Mouse (Mus musculus) thymus, postnatal 4 days (tissue): ENCODE data around the gene Cep83.
A peak's percentile ranks its signal among the peaks of the same experiment; 100 is the strongest.

Source experiments
- DNase-seq: peaks from one replicate; pipeline ENCODE4 v3.0.0; 2021

The Cep83 gene

DNA sequence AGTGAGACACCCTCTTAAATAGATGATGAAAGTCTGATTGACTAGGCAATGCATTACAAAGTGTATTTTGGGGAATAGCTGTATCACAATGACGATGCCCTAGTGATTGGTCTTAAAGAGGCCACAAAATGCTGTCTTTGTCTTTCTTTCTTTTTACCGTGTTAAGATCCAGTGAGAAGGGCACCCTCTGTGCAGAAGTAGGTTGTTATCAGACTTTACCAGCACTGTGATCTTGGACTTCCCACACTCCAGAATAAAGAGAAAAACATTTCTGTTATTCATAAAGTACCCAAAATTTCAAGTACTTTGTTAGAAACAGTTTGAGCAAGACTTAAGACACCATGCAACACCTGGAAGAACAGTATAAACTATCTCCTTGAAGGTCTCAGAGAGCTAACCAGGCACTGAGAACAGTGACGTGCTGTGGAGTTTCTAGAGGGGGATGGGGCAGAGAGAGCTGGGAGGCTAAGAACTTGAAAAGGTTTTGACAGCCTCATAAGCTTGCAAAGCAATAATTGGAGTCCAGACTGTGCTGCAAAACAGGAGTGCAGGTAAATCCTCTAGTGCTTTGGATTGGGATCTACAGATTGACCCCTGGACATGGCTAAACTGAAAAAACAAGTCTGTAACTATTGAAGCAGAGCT is 92.3 kb downstream of the Cep83 start:
- DNase-seq: no peak

DNA sequence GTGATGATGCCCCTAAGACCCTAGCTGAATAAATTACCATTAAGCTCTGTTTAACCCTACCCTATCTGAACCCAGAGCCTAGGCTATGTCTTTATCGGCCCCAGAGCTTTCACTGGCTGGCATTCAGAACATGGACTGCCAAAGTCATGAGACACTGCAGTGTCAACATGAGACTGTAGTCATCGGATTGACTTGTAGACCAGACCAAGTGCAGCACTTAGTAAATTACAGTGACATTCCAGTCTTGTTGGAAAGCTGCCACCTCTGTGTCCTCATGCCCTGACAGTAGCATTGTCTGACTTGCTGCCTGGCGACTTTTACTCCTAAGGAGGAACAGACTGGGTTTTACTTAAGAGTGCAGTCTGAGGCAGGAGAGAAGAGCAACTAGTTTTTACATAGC is 100.8 kb downstream of the Cep83 start:
- DNase-seq: no peak

DNA sequence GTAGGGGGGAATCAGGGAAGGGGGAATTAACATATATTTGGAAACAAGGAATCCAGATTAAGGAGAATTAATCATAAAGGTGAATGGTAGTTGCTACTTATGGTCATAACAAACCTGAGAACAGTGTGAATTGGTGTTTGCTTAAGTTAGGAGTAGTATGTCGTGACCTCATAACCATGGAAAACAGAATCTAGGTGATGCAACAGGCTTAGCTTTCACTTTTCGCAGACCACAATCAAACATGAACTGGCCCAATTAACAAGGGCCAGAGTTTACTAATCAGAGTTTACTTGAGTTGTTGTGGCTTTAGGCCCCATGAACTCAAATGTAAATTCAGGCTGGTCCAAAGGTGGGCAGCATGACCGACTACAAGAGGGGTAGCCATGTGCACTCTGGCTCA is 105.5 kb downstream of the Cep83 start:
- DNase-seq: no peak

DNA sequence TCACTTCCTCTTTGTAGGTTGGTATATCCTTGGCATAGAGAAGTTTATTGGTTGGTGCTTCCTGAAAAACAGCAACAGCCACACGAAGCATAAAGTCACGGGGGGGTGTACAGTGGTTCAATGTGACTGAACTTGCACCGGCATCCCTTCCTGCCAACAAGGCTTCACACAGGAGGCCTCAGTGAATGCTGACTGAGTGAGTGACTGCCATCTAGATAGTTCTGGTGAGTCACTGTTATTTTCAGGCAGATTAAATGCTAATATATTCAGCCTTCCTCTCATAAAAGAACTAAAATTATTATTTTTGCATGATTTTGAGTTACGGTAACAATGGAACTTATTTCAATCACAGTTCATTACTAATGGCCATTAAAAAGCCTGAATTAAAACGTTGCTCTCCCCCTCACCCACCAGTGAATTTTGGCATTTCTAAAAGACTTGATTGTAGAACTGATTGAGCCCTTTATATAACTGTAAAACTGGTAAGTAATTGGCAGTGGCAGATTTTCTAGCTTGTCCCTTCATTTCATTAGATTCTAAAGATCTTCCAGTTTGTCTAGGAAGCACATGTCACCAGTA is 106.3 kb downstream of the Cep83 start:
- DNase-seq: no peak

DNA sequence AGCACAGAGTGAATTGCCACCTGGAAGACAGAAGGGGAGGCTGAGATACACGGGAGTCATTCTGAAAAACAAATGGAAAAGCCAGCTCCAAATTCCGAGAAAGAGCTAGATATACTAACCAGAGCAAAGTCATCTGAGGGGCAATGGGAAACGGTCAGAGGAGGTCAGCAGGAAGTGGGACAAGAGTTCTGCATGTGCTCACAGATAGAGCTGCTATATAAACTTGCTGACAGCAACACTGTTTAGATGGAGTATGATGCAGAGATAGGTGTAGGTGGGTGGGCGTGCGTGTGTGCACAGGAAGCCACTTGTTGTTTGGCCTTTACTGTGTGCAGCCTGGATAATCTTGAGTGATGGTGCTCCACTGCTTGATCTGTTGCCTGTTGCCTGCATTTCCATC is 109.7 kb downstream of the Cep83 start:
- DNase-seq: no peak

DNA sequence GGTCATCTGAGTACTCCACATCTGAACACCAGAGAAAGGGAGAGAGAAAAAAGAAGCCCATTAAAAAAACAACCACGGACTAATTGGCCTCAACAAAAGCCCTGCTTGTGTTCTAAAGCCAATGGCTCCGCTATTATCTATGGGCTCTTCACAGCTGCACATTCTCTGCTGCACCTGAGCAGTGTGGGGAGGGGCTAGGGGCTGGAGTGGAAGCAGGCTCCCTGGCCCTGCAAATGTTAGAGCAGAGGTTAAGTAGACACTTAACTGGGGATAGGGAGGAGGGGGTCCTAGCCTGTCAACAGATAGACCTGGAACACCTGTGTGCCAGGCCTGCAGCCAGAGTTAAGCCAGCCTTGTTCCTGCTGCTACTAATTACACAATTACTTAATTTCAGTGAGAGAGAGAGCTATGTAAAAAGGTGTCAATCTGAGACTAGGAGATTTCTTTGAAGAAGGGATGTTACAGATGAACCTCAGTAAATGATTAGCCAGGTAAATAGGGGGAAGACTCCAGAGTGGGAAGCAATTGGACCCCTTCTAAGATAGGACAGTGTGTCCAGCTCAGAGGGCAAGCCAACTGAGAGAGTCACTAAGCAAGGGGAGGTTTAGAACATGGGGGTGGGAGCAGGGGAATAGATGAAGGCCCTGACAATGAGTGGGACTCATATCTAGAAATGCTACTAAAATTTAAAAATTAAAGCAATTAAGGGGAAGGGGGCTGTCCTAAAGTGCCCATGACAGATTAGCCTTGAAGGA is 111.2 kb downstream of the Cep83 start:
- DNase-seq: no peak

DNA sequence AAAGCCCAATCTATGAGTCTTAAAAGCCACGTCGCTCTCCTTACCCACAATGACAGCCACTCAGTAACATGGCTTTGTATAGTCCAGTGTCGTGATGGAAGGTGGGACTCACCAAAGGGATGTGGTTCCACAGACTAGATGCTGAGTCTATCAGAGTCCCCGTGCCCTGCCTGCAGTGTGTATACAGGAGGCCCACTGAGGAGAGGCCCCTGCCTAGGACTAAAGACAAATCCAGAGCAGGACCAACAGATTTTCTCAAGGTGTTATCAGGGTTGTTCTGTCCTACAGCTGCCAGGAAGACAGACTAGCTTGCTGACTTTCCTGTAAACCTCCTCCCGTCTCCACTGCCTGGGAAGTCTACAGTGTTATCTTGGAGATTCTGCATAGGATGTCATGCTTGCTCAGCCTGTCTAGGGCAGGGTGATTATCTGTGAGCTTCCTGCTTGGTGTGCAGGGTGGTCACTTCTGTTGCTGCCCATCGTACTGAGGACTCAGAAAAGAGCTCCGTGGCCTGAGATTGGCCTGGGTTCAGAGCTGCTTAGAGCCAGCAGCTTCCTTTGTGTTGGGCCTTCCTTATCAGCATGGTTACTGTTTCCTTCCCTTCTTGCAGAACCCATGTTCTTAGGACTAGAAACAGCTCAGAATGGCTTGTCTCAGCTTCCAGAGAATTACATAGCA is 112.4 kb downstream of the Cep83 start:
- no peak for DNase-seq

DNA sequence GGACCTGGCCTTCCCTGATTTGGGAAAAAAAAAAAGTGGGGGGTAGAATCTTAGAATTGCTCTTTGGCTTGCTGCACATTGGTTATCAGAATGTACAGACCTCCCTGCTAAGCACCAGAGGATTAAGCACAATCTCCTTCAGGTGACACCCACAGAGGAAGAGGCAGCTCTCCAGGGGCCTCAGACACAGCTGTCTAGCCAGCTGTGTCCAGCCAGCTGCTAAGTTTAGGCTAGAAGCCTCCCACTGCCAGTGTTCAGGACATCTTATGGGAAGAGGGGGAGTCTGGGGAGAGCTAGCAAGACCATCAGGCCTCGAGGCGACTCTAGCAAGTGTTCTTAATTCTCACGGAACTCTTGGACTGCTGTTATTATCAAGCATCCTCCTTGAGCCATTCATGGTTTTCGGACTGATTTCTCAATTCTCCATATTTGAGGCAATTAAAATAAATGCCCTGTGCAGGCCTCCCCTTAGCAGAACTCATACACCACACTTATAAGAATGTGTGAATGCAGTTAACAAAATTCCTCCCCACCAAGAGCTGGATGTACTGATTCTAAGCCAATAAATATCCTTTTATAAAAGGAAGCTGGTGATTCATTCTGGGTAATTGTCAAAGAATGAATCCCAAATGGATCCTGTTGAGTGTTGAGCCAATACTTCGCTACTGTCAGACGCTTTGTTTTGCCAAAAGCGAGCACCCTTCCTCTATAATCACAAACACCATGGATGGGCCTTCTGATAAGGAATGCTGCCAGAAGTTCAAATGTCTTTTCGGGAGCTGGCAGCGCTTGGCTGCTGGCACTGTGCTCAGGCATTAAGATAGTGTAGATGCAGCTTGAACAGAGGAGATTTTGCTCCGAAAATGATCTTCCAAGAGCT is 115.8 kb downstream of the Cep83 start:
- DNase-seq: no peak

DNA sequence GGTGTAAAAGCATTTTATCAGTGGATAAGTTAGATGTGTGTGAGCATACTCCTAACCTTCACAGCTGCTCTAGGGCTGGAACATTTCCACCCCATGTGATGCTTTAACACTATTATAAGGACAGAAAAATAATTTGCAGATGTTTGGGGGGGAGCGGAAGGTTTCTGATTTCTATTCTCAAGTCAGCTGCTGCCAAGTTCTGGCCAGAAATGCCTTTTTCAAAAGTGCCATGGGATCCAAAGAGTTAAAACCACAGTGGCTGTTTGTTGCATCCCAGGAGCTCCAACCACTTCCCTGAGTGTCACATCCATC is 116.4 kb downstream of the Cep83 start:
- DNase-seq: no peak

DNA sequence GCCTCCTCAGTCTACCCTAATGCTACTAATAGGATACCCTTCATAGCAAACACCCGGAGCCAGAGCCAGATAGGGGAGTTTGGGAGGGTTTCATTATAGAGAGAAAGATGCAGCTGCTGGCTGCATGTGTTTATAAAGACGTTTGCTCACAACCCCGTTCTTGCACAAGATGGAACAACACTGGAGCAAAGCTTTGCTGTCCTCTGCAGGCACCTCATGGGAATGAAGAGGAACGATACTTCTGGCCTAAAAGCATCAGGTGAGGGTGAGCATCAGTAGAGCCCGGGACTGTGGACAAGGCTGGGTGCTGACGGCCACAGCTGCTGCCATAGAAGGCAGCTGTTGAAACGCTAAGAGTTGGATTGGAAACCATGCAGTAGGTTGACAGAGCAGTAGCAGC is 118.9 kb downstream of the Cep83 start:
- DNase-seq: no peak

DNA sequence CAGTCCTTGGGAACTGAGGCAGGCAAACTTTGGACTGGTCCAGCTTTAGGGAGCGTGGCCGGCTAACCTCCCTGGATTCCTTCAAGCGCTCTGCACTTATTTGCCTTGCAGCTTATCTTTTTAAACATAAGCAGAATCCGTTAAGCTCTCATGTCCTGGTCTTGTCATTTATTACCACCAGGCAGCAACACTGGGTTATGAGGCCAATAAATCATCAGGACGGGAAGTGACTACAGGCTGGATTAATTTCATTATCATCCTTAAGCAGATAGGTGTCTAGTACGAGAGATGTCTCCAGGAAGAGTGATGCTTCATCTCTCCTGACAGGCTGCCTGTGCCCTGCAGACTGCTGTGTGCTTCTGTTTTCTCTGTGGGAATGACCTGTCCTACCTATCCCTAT is 119.8 kb downstream of the Cep83 start:
- no peak for DNase-seq

DNA sequence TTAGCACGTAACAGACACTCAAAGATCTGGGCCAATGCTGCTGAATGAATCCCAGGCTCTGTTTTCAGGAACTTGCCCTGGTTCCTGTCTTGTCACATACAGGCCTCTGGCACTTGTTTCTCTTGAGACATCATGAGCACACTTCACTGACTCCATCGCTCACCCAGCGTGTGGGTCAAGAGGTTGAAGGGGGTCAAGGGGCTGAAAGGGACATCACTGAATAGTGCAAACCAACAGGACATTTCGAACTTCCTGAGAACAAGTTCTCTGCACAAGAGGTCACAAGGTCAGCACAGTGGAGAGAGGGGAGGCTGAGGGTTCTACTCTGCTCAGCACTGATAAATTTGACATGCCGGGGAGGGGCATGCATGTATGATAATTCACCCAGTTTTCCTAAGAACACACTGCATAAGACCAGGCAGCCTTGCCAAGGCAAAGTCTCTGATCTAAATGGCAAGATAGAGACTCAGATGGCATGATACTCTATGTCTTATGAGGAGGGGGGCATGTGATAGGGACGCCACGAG is 121.6 kb downstream of the Cep83 start:
- no peak for DNase-seq

DNA sequence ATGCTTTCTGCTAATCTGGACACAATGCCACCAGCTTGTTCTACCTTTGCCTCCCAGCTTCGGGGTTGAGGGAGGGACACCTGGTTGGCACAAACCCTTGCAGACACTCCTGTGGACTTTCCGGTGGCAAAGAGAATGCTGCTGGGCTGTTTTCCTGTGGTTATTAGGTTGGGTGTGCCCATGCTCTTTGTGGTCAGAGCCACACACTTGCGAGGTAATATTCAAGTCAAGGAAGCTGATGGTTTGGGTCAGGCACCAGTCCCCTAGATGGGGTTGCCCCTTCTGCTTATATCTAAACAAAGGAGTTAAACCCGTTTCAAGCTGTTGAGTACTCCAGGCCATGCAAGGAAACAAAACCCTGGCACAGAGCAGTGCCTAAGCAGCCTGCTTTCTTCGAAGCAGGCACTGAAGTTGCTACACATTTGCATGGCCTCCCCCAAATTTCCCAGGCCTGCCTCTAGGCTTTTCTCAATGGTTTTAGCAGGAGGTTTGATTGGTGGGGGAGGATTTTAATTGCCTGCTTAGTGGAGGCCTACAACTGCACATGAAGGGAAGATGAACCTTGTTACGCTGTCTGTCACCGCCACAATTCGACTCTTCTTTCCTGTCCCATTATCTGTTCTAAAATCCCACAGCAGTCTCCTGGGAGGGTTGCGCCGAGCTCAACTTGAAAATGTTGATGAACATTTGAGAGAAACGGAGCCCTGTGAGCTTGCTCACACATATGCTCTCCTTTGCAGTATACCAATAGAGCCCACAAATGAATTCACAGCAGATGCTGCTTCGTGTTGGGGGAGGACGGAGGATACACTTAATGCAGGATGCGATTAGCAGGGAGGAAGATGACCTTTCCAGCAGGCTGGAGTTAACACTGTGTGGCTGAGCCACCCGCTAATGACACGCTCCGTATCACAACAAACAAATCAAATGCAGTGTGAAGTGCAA is 123.7 kb downstream of the Cep83 start:
- no peak for DNase-seq

DNA sequence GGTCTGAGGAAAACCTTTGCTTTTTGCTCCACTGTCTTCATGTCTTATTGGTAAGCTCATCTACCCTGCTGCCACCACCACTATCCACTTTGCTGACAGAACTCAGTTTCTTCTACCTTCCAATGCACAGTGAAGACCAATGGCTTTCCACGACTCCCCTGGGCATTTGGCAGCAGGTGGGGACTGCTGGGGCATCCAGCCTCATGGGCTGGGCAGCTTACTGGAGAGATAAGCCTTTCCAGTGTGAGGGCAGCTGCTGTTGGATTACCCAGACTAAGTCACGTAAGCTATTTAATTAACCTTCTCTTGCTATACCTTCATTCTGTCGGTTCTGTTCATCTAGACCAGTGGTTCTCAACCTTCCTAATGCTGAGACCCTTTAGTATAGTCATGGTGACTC is 129.7 kb downstream of the Cep83 start:
- DNase-seq: no peak

DNA sequence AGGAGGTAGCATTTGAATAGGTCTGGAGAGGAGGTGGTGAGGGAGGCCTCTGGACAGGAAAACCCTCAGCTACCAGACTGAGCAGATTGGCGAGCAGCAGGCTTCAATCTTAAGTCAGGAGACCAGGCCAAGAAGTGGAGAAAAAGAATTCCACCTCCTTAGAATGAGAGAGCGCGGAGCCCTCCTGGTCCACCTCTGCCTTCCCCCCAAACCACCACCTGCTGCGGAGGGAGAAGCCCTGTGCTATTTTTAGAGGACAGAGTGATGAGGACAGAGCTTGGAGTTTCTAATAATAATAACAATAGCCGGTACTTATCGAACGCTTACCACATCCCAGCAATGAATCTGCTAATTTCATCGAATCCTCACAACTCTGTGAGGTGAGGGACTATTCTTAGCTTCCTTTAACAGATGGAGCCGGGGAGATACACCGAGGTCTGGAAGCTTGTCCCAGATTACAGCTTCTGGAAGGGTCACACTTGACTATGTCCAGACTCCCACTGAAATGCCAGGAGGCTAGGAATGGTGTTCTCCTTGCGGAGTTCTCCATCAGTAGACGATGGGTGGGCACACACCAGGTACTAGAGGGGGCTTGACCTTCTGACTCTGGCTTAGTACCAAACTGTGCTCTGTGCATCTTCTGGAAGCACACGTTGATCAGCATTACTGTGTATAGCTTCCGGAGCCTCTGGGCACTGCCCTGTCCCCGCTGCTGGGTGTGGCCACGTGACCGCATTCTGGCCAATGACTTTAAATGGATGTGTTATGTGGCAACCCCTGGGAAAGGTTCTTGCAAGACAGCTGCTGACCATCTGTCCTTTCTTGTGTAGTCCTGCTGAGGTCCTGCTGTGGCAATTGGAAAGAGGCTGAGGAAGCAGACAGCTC is 130.6 kb downstream of the Cep83 start:
- DNase-seq: no peak

DNA sequence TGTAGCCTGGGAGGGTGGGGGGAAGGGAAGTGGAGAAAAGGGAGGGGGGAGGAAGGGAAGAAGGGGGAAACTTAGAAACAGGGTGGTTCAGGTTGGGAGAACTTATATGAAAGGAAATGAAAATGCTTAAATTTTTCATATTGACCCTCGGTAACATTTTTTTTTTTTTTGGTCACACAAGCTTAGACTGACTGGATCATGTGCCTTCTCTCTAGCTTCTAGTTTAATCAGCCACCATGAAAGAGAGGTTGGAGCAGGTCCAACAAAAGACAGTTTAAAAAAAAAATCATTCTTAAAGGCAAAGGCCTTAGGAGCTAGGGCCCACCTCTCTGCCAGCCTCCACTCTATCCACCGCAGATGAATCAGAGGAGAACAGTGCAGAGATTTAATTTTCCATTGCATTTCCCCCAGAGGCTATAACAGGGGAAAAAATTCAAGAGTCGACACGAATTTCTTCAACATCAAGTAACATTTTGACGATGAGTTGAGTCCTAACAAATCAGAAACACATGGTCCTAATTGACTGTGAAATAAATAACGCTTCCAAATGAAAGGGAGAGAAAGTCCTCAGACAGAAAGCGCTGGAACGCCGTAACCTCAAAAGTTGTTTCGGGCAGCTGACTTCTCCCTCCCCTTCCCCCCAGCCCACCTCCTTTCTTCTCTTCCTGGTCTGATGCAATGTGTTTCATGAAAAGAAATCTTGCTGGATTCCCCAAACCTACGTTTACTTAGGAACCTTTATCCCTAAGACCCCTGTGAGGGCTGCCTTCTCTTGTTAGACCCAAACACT is 135.7 kb downstream of the Cep83 start:
- no peak for DNase-seq

DNA sequence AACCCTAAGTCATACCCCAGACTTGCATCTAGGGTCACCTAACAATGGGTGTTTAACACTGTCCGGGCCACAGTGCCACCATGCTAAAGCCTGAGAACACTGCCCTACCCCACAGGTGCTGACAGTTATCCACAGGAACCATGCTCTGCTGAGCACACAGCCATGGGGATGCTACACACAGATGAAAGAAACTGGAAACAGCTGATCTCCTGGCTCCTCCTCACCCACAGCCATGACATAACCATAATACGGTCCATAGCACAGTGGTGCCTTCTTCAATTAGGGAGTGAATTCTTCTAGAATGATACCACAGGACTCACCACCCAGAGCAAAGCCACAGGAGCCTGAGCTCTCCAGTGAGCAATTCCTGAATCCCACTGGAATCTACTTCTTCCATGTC is 137.5 kb downstream of the Cep83 start:
- DNase-seq: no peak

DNA sequence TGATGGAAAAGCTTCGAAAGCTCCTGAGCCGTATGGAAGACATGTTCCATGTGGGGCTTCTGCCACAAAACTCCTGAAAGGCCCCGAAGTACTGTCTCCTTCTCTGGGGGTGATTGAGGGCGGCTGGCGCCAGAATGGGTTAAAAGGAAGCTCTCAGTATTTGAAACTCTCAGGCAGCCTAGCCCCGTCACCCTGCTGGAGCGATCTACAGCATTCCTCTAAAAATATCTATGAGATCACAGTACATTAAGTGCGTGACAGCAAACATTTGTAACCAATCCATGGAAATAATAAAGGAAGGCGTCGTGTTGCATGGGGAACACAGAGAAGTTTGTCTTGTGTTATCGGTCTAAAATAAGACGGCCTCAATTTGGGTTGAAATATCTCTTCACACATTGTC is 138.0 kb downstream of the Cep83 start:
- no peak for DNase-seq

DNA sequence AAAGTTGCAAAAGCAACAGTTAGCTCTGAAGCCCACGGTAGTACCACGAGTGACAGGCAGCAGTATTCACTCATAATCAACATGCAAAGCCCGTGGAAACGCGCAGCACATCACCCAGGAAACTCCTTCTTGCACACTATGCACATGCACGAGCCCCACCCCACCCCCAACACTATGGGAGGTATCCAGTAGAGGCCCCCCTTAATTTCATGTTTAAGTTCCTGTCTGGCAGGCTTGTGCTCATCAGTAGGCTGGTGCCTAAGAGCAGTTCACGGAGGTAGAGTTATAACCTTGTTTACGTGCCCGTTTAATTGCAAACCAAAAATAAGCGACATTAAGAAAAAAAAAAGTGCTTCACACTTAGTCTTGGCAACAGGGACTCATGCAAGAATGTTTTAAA is 138.9 kb downstream of the Cep83 start:
- DNase-seq: peak; percentile 68
